Mouse (Mus musculus): ENCODE results near the gene Abca4. TPM values are rescaled to one million over a fixed set of nuclear protein-coding genes. Genes with fewer than 3 reads are reported as not detected.

The Abca4 gene
- polyA plus RNA-seq, 1 experiment from 2014 or later: 0.48 TPM

GRCm38 (mm10) chr3:122021029-122021652 lies 23.1 kb upstream of the Abca4 start:
- no peak overlapping the region for H3K9ac ChIP-seq (ENCODE audit: low read length)
- no peak overlapping the region for H3K4me3 ChIP-seq (ENCODE audit: low read depth, low read length)
- no peaks in the 10 kb centered on the region for H3K9me3 ChIP-seq (replicated peaks; ENCODE audit: control insufficient read depth, low read length)
- ATAC-seq (no peak), DNase-seq (ENCODE audit: low spot score) (no peak)
- no peaks in the 10 kb centered on the region for H3K36me3 ChIP-seq (ENCODE audit: control insufficient read depth, insufficient read depth, low read length)
- no peaks in the 10 kb centered on the region for H3K4me1 ChIP-seq (ENCODE audit: control insufficient read depth, insufficient read depth, low read length)
- no peak overlapping the region for H3K27ac ChIP-seq (ENCODE audit: low read depth, low read length)
- 86% methylated on average over 8 of the region's 8 CpGs for WGBS
- H3K27me3 ChIP-seq (replicated peaks; ENCODE audit: control insufficient read depth, insufficient read depth, low read length): no peaks in the 10 kb centered on the region
- no peak overlapping the region for H3K4me2 ChIP-seq (ENCODE audit: low read length)

- ATAC-seq (no peak), DNase-seq (ENCODE audit: low spot score) (no peak)
- H3K36me3 ChIP-seq (ENCODE audit: control insufficient read depth, insufficient read depth, low read length): no peaks in the 10 kb centered on the region
- no peaks in the 10 kb centered on the region for H3K9me3 ChIP-seq (replicated peaks; ENCODE audit: control insufficient read depth, low read length)
- no peak overlapping the region for H3K4me3 ChIP-seq (ENCODE audit: low read depth, low read length)
- no peaks in the 10 kb centered on the region for H3K4me1 ChIP-seq (ENCODE audit: control insufficient read depth, insufficient read depth, low read length)
- 85% methylated on average over 3 of the region's 3 CpGs for WGBS
- H3K9ac ChIP-seq (ENCODE audit: low read length): no peak overlapping the region
- no peak overlapping the region for H3K4me2 ChIP-seq (ENCODE audit: low read length)
- H3K27me3 ChIP-seq (replicated peaks; ENCODE audit: control insufficient read depth, insufficient read depth, low read length): no peaks in the 10 kb centered on the region
- H3K27ac ChIP-seq (ENCODE audit: low read depth, low read length): no peak overlapping the region
These were observed 21.9 kb upstream of the Abca4 start for GRCm38 (mm10) chr3:122022355-122022754.

- Histone ChIP-seq H3K36me3 (ENCODE audit: control insufficient read depth, insufficient read depth, low read length) (no peaks in the 10 kb centered on the region), H3K4me3 (ENCODE audit: low read depth, low read length) (no peak overlapping the region), H3K27ac (ENCODE audit: low read depth, low read length) (no peak overlapping the region), H3K9me3 (replicated peaks; ENCODE audit: control insufficient read depth, low read length) (no peaks in the 10 kb centered on the region), H3K27me3 (replicated peaks; ENCODE audit: control insufficient read depth, insufficient read depth, low read length) (no peaks in the 10 kb centered on the region), H3K9ac (ENCODE audit: low read length) (no peak overlapping the region), H3K4me1 (ENCODE audit: control insufficient read depth, insufficient read depth, low read length) (no peaks in the 10 kb centered on the region), H3K4me2 (ENCODE audit: low read length) (no peak overlapping the region)
- 65% methylated on average over 5 of the region's 5 CpGs for WGBS
- ATAC-seq (no peak), DNase-seq (ENCODE audit: low spot score) (no peak)
These were observed 17.6 kb upstream of the Abca4 start for GRCm38 (mm10) chr3:122026676-122027075.

GRCm38 (mm10) chr3:122027776-122028175 lies 16.5 kb upstream of the Abca4 start:
- Histone ChIP-seq H3K4me2 (ENCODE audit: low read length) (no peak overlapping the region), H3K9ac (ENCODE audit: low read length) (no peak overlapping the region), H3K27me3 (replicated peaks; ENCODE audit: control insufficient read depth, insufficient read depth, low read length) (no peaks in the 10 kb centered on the region), H3K9me3 (replicated peaks; ENCODE audit: control insufficient read depth, low read length) (no peaks in the 10 kb centered on the region), H3K36me3 (ENCODE audit: control insufficient read depth, insufficient read depth, low read length) (no peaks in the 10 kb centered on the region), H3K27ac (ENCODE audit: low read depth, low read length) (no peak overlapping the region), H3K4me3 (ENCODE audit: low read depth, low read length) (no peak overlapping the region), H3K4me1 (ENCODE audit: control insufficient read depth, insufficient read depth, low read length) (no peaks in the 10 kb centered on the region)
- DNase-seq (ENCODE audit: low spot score): no peak
- no peak for ATAC-seq
- WGBS: 94% methylated on average over 8 of the region's 8 CpGs

- H3K27ac ChIP-seq (ENCODE audit: low read depth, low read length): no peak overlapping the region
- H3K4me2 ChIP-seq (ENCODE audit: low read length): no peak overlapping the region
- H3K4me1 ChIP-seq (ENCODE audit: control insufficient read depth, insufficient read depth, low read length): no peaks in the 10 kb centered on the region
- H3K27me3 ChIP-seq (replicated peaks; ENCODE audit: control insufficient read depth, insufficient read depth, low read length): no peaks in the 10 kb centered on the region; the same call in 1 of the 2 replicates
- H3K4me3 ChIP-seq (ENCODE audit: low read depth, low read length): no peak overlapping the region
- no peak overlapping the region for H3K9ac ChIP-seq (ENCODE audit: low read length)
- DNase-seq (ENCODE audit: low spot score) (no peak), ATAC-seq (no peak)
- peaks cover 3% of the 10 kb centered on the region; the same call in 1 of the 2 replicates for H3K9me3 ChIP-seq (replicated peaks; ENCODE audit: control insufficient read depth, low read length)
- 62% methylated on average over 9 of the region's 9 CpGs for WGBS
- H3K36me3 ChIP-seq (ENCODE audit: control insufficient read depth, insufficient read depth, low read length): no peaks in the 10 kb centered on the region
These were observed 10.9 kb upstream of the Abca4 start for GRCm38 (mm10) chr3:122033248-122033837.

- Histone ChIP-seq H3K27ac (ENCODE audit: low read depth, low read length) (no peak overlapping the region), H3K9ac (ENCODE audit: low read length) (no peak overlapping the region), H3K4me3 (ENCODE audit: low read depth, low read length) (no peak overlapping the region), H3K9me3 (replicated peaks; ENCODE audit: control insufficient read depth, low read length) (peaks cover 3% of the 10 kb centered on the region; the same call in 1 of the 2 replicates), H3K36me3 (ENCODE audit: control insufficient read depth, insufficient read depth, low read length) (no peaks in the 10 kb centered on the region), H3K4me2 (ENCODE audit: low read length) (no peak overlapping the region), H3K27me3 (replicated peaks; ENCODE audit: control insufficient read depth, insufficient read depth, low read length) (no peaks in the 10 kb centered on the region; the same call in 1 of the 2 replicates), H3K4me1 (ENCODE audit: control insufficient read depth, insufficient read depth, low read length) (no peaks in the 10 kb centered on the region)
- no peak for ATAC-seq
- no peak for DNase-seq (ENCODE audit: low spot score)
- 85% methylated on average over 5 of the region's 5 CpGs for WGBS
These were observed 10.0 kb upstream of the Abca4 start for GRCm38 (mm10) chr3:122034240-122034639.

GRCm38 (mm10) chr3:122035092-122035491 lies 9.2 kb upstream of the Abca4 start:
- ATAC-seq (no peak), DNase-seq (ENCODE audit: low spot score) (no peak)
- WGBS: 53% methylated on average over 3 of the region's 3 CpGs
- no peak overlapping the region for H3K4me3 ChIP-seq (ENCODE audit: low read depth, low read length)
- no peak overlapping the region for H3K4me2 ChIP-seq (ENCODE audit: low read length)
- H3K9ac ChIP-seq (ENCODE audit: low read length): no peak overlapping the region
- H3K4me1 ChIP-seq (ENCODE audit: control insufficient read depth, insufficient read depth, low read length): no peaks in the 10 kb centered on the region
- H3K27me3 ChIP-seq (replicated peaks; ENCODE audit: control insufficient read depth, insufficient read depth, low read length): peaks cover 2% of the 10 kb centered on the region; the same call in 1 of the 2 replicates
- H3K36me3 ChIP-seq (ENCODE audit: control insufficient read depth, insufficient read depth, low read length): no peaks in the 10 kb centered on the region
- H3K9me3 ChIP-seq (replicated peaks; ENCODE audit: control insufficient read depth, low read length): peaks cover 3% of the 10 kb centered on the region; the same call in 1 of the 2 replicates
- no peak overlapping the region for H3K27ac ChIP-seq (ENCODE audit: low read depth, low read length)

GRCm38 (mm10) chr3:122040522-122040921 lies 3.7 kb upstream of the Abca4 start:
- ATAC-seq (no peak), DNase-seq (ENCODE audit: low spot score) (no peak)
- WGBS: 77% methylated on average over 6 of the region's 6 CpGs
- Histone ChIP-seq H3K4me2 (ENCODE audit: low read length) (no peak overlapping the region), H3K9me3 (replicated peaks; ENCODE audit: control insufficient read depth, low read length) (peaks cover 3% of the 10 kb centered on the region; the same call in 1 of the 2 replicates), H3K27me3 (replicated peaks; ENCODE audit: control insufficient read depth, insufficient read depth, low read length) (peaks cover 29% of the 10 kb centered on the region), H3K27ac (ENCODE audit: low read depth, low read length) (no peak overlapping the region), H3K36me3 (ENCODE audit: control insufficient read depth, insufficient read depth, low read length) (no peaks in the 10 kb centered on the region), H3K4me3 (ENCODE audit: low read depth, low read length) (no peak overlapping the region), H3K4me1 (ENCODE audit: control insufficient read depth, insufficient read depth, low read length) (peaks cover 14% of the 10 kb centered on the region), H3K9ac (ENCODE audit: low read length) (no peak overlapping the region)

- Histone ChIP-seq H3K9ac (ENCODE audit: low read length) (no peak overlapping the region), H3K4me1 (ENCODE audit: control insufficient read depth, insufficient read depth, low read length) (peaks cover 34% of the 10 kb centered on the region), H3K9me3 (replicated peaks; ENCODE audit: control insufficient read depth, low read length) (no peaks in the 10 kb centered on the region), H3K27ac (ENCODE audit: low read depth, low read length) (no peak overlapping the region), H3K4me2 (ENCODE audit: low read length) (no peak overlapping the region), H3K27me3 (replicated peaks; ENCODE audit: control insufficient read depth, insufficient read depth, low read length) (peaks cover 38% of the 10 kb centered on the region), H3K4me3 (ENCODE audit: low read depth, low read length) (no peak overlapping the region), H3K36me3 (ENCODE audit: control insufficient read depth, insufficient read depth, low read length) (no peaks in the 10 kb centered on the region)
- 9% methylated on average over 8 of the region's 8 CpGs for WGBS
- DNase-seq (ENCODE audit: low spot score) (no peak), ATAC-seq (no peak)
These were observed 1.1 kb upstream of the Abca4 start for GRCm38 (mm10) chr3:122043102-122043501.
